Mouse (Mus musculus) embryonic facial prominence, embryonic 14.5 days (tissue): ENCODE results near the gene Myo6. TPM values are rescaled to one million over a fixed set of nuclear protein-coding genes. Genes with fewer than 3 reads are reported as not detected.

ENCODE experiments used
- ATAC-seq: fragments of 200-750 bp; cut with Nextera tagmentation; 2 replicates; pipeline ENCODE4 v1.8.0; 2017; ENCODE audit warnings: low read depth, moderate number of reproducible peaks, moderate TSS enrichment
- DNase-seq: peaks from one replicate; pipeline ENCODE4 v3.0.0-alpha.2; 2015; ENCODE audit warnings: low spot score
- H3K27ac ChIP-seq: fragments of 300-500 bp; sonication (generic); replicated peaks from 2 replicates; pipeline ENCODE4 v1.5.1; 2014; ENCODE audit warnings: low read depth, mild to moderate bottlenecking, low read length, moderate library complexity
- H3K27me3 ChIP-seq: fragments of 300-500 bp; sonication (generic); replicated peaks from 2 replicates; pipeline ENCODE4 v1.6.1; 2014; ENCODE audit warnings: low read length; ENCODE audit not compliant: control insufficient read depth, insufficient read depth
- H3K36me3 ChIP-seq: fragments of 300-500 bp; sonication (generic); 2 replicates; pipeline ENCODE4 v1.6.1; 2014; ENCODE audit warnings: low read length, mixed read lengths; ENCODE audit not compliant: control insufficient read depth, insufficient read depth
- H3K4me1 ChIP-seq: fragments of 300-500 bp; sonication (generic); 2 replicates; pipeline ENCODE4 v1.6.1; 2014; ENCODE audit warnings: antibody characterized with exemption, low read length; ENCODE audit not compliant: control insufficient read depth, insufficient read depth
- H3K4me2 ChIP-seq: fragments of 300-500 bp; sonication (generic); 2 replicates; pipeline ENCODE4 v1.6.1; 2014; ENCODE audit warnings: low read depth, mild to moderate bottlenecking, low read length, moderate library complexity, mixed read lengths
- H3K4me3 ChIP-seq: fragments of 300-500 bp; sonication (generic); 2 replicates; pipeline ENCODE4 v1.5.1; 2014; ENCODE audit warnings: low read depth, mild to moderate bottlenecking, low read length
- H3K9ac ChIP-seq: fragments of 300-500 bp; sonication (generic); 2 replicates; pipeline ENCODE4 v1.6.1; 2014; ENCODE audit warnings: low read depth, mild to moderate bottlenecking, low read length, moderate library complexity, mixed read lengths
- H3K9me3 ChIP-seq: fragments of 300-500 bp; sonication (generic); 2 replicates; pipeline ENCODE4 v1.6.1; 2016; ENCODE audit warnings: low read length; ENCODE audit not compliant: control insufficient read depth
- WGBS: fragments of 180-500 bp; shearing (Covaris S2); extraction: QIAGEN DNeasy Blood & Tissue Kit; methylation state at CpG from one replicate; pipeline ENCODE4 v1.1.7; 2014; 5-methylcytosine and 5-hydroxymethylcytosine counted together
- polyA plus RNA-seq: library from polyadenylated mRNA; unstranded; fragments of >200 nt; fragmentation: Nextera tagmentation; extraction: Ambion mirVana; gene quantifications from 2 replicates; pipeline ENCODE4 v1.2.1, GENCODE M21; 2014

The Myo6 gene
- polyA plus RNA-seq, 1 experiment from 2014 or later: 20.1 TPM

- Histone ChIP-seq H3K27ac (no peak overlapping the region), H3K4me3 (no peak overlapping the region), H3K27me3 (no peaks in the 10 kb centered on the region), H3K9me3 (no peaks in the 10 kb centered on the region), H3K4me2 (no peak overlapping the region), H3K36me3 (no peaks in the 10 kb centered on the region), H3K9ac (no peak overlapping the region), H3K4me1 (no peaks in the 10 kb centered on the region)
- ATAC-seq (no peak), DNase-seq (no peak)
- 73% methylated on average over 4 of the region's 4 CpGs for WGBS
Observed at GRCm38 (mm10) chr9:80163126-80163723, 1.6 kb upstream of the Myo6 start.

- H3K4me1 ChIP-seq: no peaks in the 10 kb centered on the region
- peak overlapping the region; percentile 76 for H3K4me2 ChIP-seq
- H3K4me3 ChIP-seq: peak overlapping the region; percentile 69
- H3K27me3 ChIP-seq: no peaks in the 10 kb centered on the region
- no peaks in the 10 kb centered on the region for H3K36me3 ChIP-seq
- no peak; the same call in 1 of the 2 replicates for ATAC-seq
- 4% methylated on average over 13 of the region's 13 CpGs for WGBS
- H3K9ac ChIP-seq: peak overlapping the region; percentile 79; the same call in 1 of the 2 replicates
- no peaks in the 10 kb centered on the region for H3K9me3 ChIP-seq
- 0 out of 2 replicates have a peak overlapping the region, but pooled peaks have one; percentile 21 for H3K27ac ChIP-seq
- DNase-seq: no peak
Observed at GRCm38 (mm10) chr9:80164191-80164590, 640 bp upstream of the Myo6 start.

- H3K9me3 ChIP-seq: no peaks in the 10 kb centered on the region
- H3K36me3 ChIP-seq: no peaks in the 10 kb centered on the region
- H3K4me3 ChIP-seq: peak overlapping the region; percentile 69
- ATAC-seq (no peak), DNase-seq (peak; percentile 53)
- H3K9ac ChIP-seq: 0 out of 2 replicates have a peak overlapping the region, but pooled peaks have one; percentile 79
- no peaks in the 10 kb centered on the region for H3K4me1 ChIP-seq
- WGBS: 15% methylated on average over 9 of the region's 9 CpGs
- H3K4me2 ChIP-seq: peak overlapping the region; percentile 76
- 0 out of 2 replicates have a peak overlapping the region, but pooled peaks have one; percentile 8 for H3K27ac ChIP-seq
- no peaks in the 10 kb centered on the region for H3K27me3 ChIP-seq
Observed at GRCm38 (mm10) chr9:80165690-80166089, 859 bp downstream of the Myo6 start.

- Histone ChIP-seq H3K9me3 (no peaks in the 10 kb centered on the region), H3K9ac (no peak overlapping the region), H3K4me1 (no peaks in the 10 kb centered on the region), H3K36me3 (no peaks in the 10 kb centered on the region), H3K4me3 (peak overlapping the region; percentile 69; the same call in 1 of the 2 replicates), H3K27me3 (no peaks in the 10 kb centered on the region), H3K27ac (no peak overlapping the region), H3K4me2 (peak overlapping the region; percentile 76)
- ATAC-seq (no peak), DNase-seq (no peak)
- 64% methylated on average over 6 of the region's 6 CpGs for WGBS
Observed at GRCm38 (mm10) chr9:80166425-80166824, 1.6 kb downstream of the Myo6 start.

GRCm38 (mm10) chr9:80167089-80167488, 2.3 kb downstream of the Myo6 start:
- no peak overlapping the region for H3K4me2 ChIP-seq
- 71% methylated on average over 4 of the region's 4 CpGs for WGBS

GRCm38 (mm10) chr9:80169551-80169950, 4.7 kb downstream of the Myo6 start:
- H3K27me3 ChIP-seq: no peaks in the 10 kb centered on the region
- H3K36me3 ChIP-seq: no peaks in the 10 kb centered on the region
- no peaks in the 10 kb centered on the region for H3K4me1 ChIP-seq
- H3K4me3 ChIP-seq: no peak overlapping the region
- ATAC-seq (no peak), DNase-seq (no peak)
- H3K9ac ChIP-seq: no peak overlapping the region
- H3K4me2 ChIP-seq: no peak overlapping the region
- H3K27ac ChIP-seq: no peak overlapping the region
- WGBS: 81% methylated on average over 9 of the region's 9 CpGs
- H3K9me3 ChIP-seq: no peaks in the 10 kb centered on the region

More at GRCm38 (mm10) chr9:80167089-80167488, 2.3 kb downstream of the Myo6 start:
- H3K27ac ChIP-seq: no peak overlapping the region
- H3K4me3 ChIP-seq: no peak overlapping the region
- ATAC-seq: no peak
- no peak overlapping the region for H3K9ac ChIP-seq
- DNase-seq: no peak
- no peaks in the 10 kb centered on the region for H3K27me3 ChIP-seq
- H3K9me3 ChIP-seq: no peaks in the 10 kb centered on the region
- no peaks in the 10 kb centered on the region for H3K4me1 ChIP-seq
- no peaks in the 10 kb centered on the region for H3K36me3 ChIP-seq

GRCm38 (mm10) chr9:80171241-80171640, 6.4 kb downstream of the Myo6 start:
- Histone ChIP-seq H3K4me1 (no peaks in the 10 kb centered on the region), H3K27ac (no peak overlapping the region), H3K36me3 (no peaks in the 10 kb centered on the region), H3K9ac (no peak overlapping the region), H3K4me2 (no peak overlapping the region), H3K27me3 (no peaks in the 10 kb centered on the region), H3K9me3 (no peaks in the 10 kb centered on the region), H3K4me3 (no peak overlapping the region)
- no peak for ATAC-seq
- no peak for DNase-seq

GRCm38 (mm10) chr9:80172396-80173222, 7.8 kb downstream of the Myo6 start:
- Histone ChIP-seq H3K4me2 (no peak overlapping the region), H3K36me3 (no peaks in the 10 kb centered on the region), H3K9me3 (no peaks in the 10 kb centered on the region), H3K27me3 (no peaks in the 10 kb centered on the region), H3K9ac (no peak overlapping the region), H3K4me1 (no peaks in the 10 kb centered on the region), H3K27ac (no peak overlapping the region), H3K4me3 (no peak overlapping the region)
- peak; percentile 44 for DNase-seq
- no peak for ATAC-seq
- 73% methylated on average over 8 of the region's 8 CpGs for WGBS
